Mouse (Mus musculus): ENCODE results near the gene Zrsr1. TPM values are rescaled to one million over a fixed set of nuclear protein-coding genes. Genes with fewer than 3 reads are reported as not detected.

Zrsr1 gene
- polyA plus RNA-seq, 1 experiment from 2014 or later, result 2.5 TPM

- Histone ChIP-seq H3K9ac (no peak overlapping the region), H3K4me3 (replicated peaks) (no peak overlapping the region), H3K36me3 (no peaks in the 10 kb centered on the region), H3K27me3 (replicated peaks) (no peaks in the 10 kb centered on the region), H3K9me3 (no peaks in the 10 kb centered on the region), H3K4me1 (no peaks in the 10 kb centered on the region), H3K27ac (no peak overlapping the region), H3K4me2 (no peak overlapping the region)
- 86% methylated on average over 6 of the region's 6 CpGs for WGBS
- no peak for ATAC-seq (ENCODE audit: insufficient read depth, low FRiP score, low read depth)
Measured at GRCm38 (mm10) chr11:22950131-22950530, 21.7 kb upstream of the Zrsr1 start.

- 84% methylated on average over 7 of the region's 7 CpGs for whole genome bisulfite sequencing
- Histone ChIP-seq H3K27ac (no peak overlapping the region), H3K4me2 (no peak overlapping the region), H3K4me1 (no peaks in the 10 kb centered on the region), H3K36me3 (no peaks in the 10 kb centered on the region), H3K27me3 (replicated peaks) (no peaks in the 10 kb centered on the region), H3K9ac (no peak overlapping the region), H3K9me3 (no peaks in the 10 kb centered on the region), H3K4me3 (replicated peaks) (no peak overlapping the region)
- ATAC-seq (ENCODE audit: insufficient read depth, low FRiP score, low read depth), result no peak
Measured at GRCm38 (mm10) chr11:22952668-22953067, 19.1 kb upstream of the Zrsr1 start.

GRCm38 (mm10) chr11:22956346-22956745 lies 15.5 kb upstream of the Zrsr1 start:
- H3K4me2 ChIP-seq, result no peak overlapping the region
- no peaks in the 10 kb centered on the region for H3K36me3 ChIP-seq
- WGBS, result 94% methylated on average over 6 of the region's 6 CpGs
- H3K27ac ChIP-seq, result no peak overlapping the region
- H3K9me3 ChIP-seq, result no peaks in the 10 kb centered on the region
- H3K4me3 ChIP-seq (replicated peaks), result no peak overlapping the region
- no peaks in the 10 kb centered on the region for H3K4me1 ChIP-seq
- H3K27me3 ChIP-seq (replicated peaks), result no peaks in the 10 kb centered on the region
- H3K9ac ChIP-seq, result no peak overlapping the region
- no peak for ATAC-seq (ENCODE audit: insufficient read depth, low FRiP score, low read depth)

- Histone ChIP-seq H3K4me1 (no peaks in the 10 kb centered on the region), H3K4me3 (replicated peaks) (no peak overlapping the region), H3K9ac (no peak overlapping the region), H3K36me3 (no peaks in the 10 kb centered on the region), H3K4me2 (no peak overlapping the region), H3K27ac (no peak overlapping the region), H3K27me3 (replicated peaks) (no peaks in the 10 kb centered on the region), H3K9me3 (no peaks in the 10 kb centered on the region)
- no peak; the same call in 1 of the 2 replicates for ATAC-seq (ENCODE audit: insufficient read depth, low FRiP score, low read depth)
- WGBS, result 81% methylated on average over 4 of the region's 4 CpGs
Measured at GRCm38 (mm10) chr11:22956830-22957229, 15.0 kb upstream of the Zrsr1 start.

- H3K36me3 ChIP-seq, result no peaks in the 10 kb centered on the region
- 87% methylated on average over 4 of the region's 4 CpGs for WGBS
- H3K9me3 ChIP-seq, result no peaks in the 10 kb centered on the region
- H3K4me1 ChIP-seq, result no peaks in the 10 kb centered on the region
- no peaks in the 10 kb centered on the region for H3K27me3 ChIP-seq (replicated peaks)
- no peak overlapping the region for H3K4me2 ChIP-seq
- H3K4me3 ChIP-seq (replicated peaks), result no peak overlapping the region
- no peak for ATAC-seq (ENCODE audit: insufficient read depth, low FRiP score, low read depth)
- H3K9ac ChIP-seq, result no peak overlapping the region
- H3K27ac ChIP-seq, result no peak overlapping the region
Measured at GRCm38 (mm10) chr11:22957791-22958374, 13.9 kb upstream of the Zrsr1 start.

- Histone ChIP-seq H3K9me3 (no peaks in the 10 kb centered on the region), H3K4me1 (no peaks in the 10 kb centered on the region), H3K9ac (no peak overlapping the region), H3K4me3 (replicated peaks) (no peak overlapping the region), H3K36me3 (0 out of 2 replicates have a peak, but pooled peaks cover 8% of the 10 kb centered on the region), H3K27me3 (replicated peaks) (no peaks in the 10 kb centered on the region), H3K4me2 (no peak overlapping the region), H3K27ac (no peak overlapping the region)
- no peak for ATAC-seq (ENCODE audit: insufficient read depth, low FRiP score, low read depth)
- WGBS, result 100% methylated on average over 1 of the region's 1 CpGs
Measured at GRCm38 (mm10) chr11:22962101-22962500, 9.7 kb upstream of the Zrsr1 start.

- Histone ChIP-seq H3K36me3 (0 out of 2 replicates have a peak, but pooled peaks cover 8% of the 10 kb centered on the region), H3K4me3 (replicated peaks) (no peak overlapping the region), H3K27ac (no peak overlapping the region), H3K4me2 (no peak overlapping the region), H3K27me3 (replicated peaks) (no peaks in the 10 kb centered on the region), H3K9ac (no peak overlapping the region), H3K9me3 (no peaks in the 10 kb centered on the region), H3K4me1 (no peaks in the 10 kb centered on the region)
- WGBS, result 66% methylated on average over 4 of the region's 4 CpGs
- no peak for ATAC-seq (ENCODE audit: insufficient read depth, low FRiP score, low read depth)
Measured at GRCm38 (mm10) chr11:22964401-22964800, 7.4 kb upstream of the Zrsr1 start.

GRCm38 (mm10) chr11:22965503-22965902 lies 6.3 kb upstream of the Zrsr1 start:
- Histone ChIP-seq H3K4me3 (replicated peaks) (no peak overlapping the region), H3K36me3 (0 out of 2 replicates have a peak, but pooled peaks cover 8% of the 10 kb centered on the region), H3K4me1 (no peaks in the 10 kb centered on the region), H3K9ac (no peak overlapping the region), H3K4me2 (no peak overlapping the region), H3K9me3 (no peaks in the 10 kb centered on the region), H3K27me3 (replicated peaks) (no peaks in the 10 kb centered on the region), H3K27ac (no peak overlapping the region)
- no peak for ATAC-seq (ENCODE audit: insufficient read depth, low FRiP score, low read depth)
- 83% methylated on average over 4 of the region's 4 CpGs for WGBS

GRCm38 (mm10) chr11:22969486-22969885 lies 2.3 kb upstream of the Zrsr1 start:
- Histone ChIP-seq H3K9me3 (no peaks in the 10 kb centered on the region), H3K27me3 (replicated peaks) (no peaks in the 10 kb centered on the region), H3K4me1 (0 out of 2 replicates have a peak, but pooled peaks cover 4% of the 10 kb centered on the region), H3K27ac (no peak overlapping the region), H3K9ac (no peak overlapping the region), H3K4me3 (replicated peaks) (no peak overlapping the region), H3K4me2 (no peak overlapping the region), H3K36me3 (peaks cover 17% of the 10 kb centered on the region; the same call in 1 of the 2 replicates)
- ATAC-seq (ENCODE audit: insufficient read depth, low FRiP score, low read depth), result no peak
- WGBS, result 44% methylated on average over 6 of the region's 6 CpGs

- WGBS, result 100% methylated on average over 1 of the region's 1 CpGs
- ATAC-seq (ENCODE audit: insufficient read depth, low FRiP score, low read depth), result no peak
Measured at GRCm38 (mm10) chr11:22970546-22970945, 1.3 kb upstream of the Zrsr1 start.

GRCm38 (mm10) chr11:22972746-22973526 lies 1.1 kb downstream of the Zrsr1 start:
- 41% methylated on average over 41 of the region's 46 CpGs for WGBS
- Histone ChIP-seq H3K27me3 (replicated peaks) (no peaks in the 10 kb centered on the region), H3K4me2 (peak overlapping the region; percentile 64), H3K27ac (peak overlapping the region; percentile 79), H3K9ac (peak overlapping the region; percentile 19; the same call in 1 of the 2 replicates), H3K36me3 (peaks cover 13% of the 10 kb centered on the region; the same call in 1 of the 2 replicates), H3K9me3 (no peaks in the 10 kb centered on the region), H3K4me1 (0 out of 2 replicates have a peak, but pooled peaks cover 7% of the 10 kb centered on the region), H3K4me3 (replicated peaks) (peak overlapping the region; percentile 55)
- ATAC-seq (ENCODE audit: insufficient read depth, low FRiP score, low read depth), result peak; percentile 75

More at GRCm38 (mm10) chr11:22970546-22970945, 1.3 kb upstream of the Zrsr1 start:
- Histone ChIP-seq H3K4me1 (0 out of 2 replicates have a peak, but pooled peaks cover 6% of the 10 kb centered on the region), H3K9me3 (no peaks in the 10 kb centered on the region), H3K9ac (no peak overlapping the region), H3K27me3 (replicated peaks) (no peaks in the 10 kb centered on the region), H3K36me3 (peaks cover 17% of the 10 kb centered on the region; the same call in 1 of the 2 replicates), H3K4me3 (replicated peaks) (no peak overlapping the region), H3K4me2 (no peak overlapping the region), H3K27ac (no peak overlapping the region)

- Histone ChIP-seq H3K36me3 (peaks cover 13% of the 10 kb centered on the region; the same call in 1 of the 2 replicates), H3K4me2 (peak overlapping the region; percentile 60), H3K4me3 (replicated peaks) (peak overlapping the region; percentile 55), H3K9ac (no peak overlapping the region), H3K9me3 (no peaks in the 10 kb centered on the region), H3K27ac (peak overlapping the region; percentile 79), H3K4me1 (0 out of 2 replicates have a peak, but pooled peaks cover 7% of the 10 kb centered on the region), H3K27me3 (replicated peaks) (no peaks in the 10 kb centered on the region)
- ATAC-seq (ENCODE audit: insufficient read depth, low FRiP score, low read depth), result no peak
- WGBS, result 38% methylated on average over 14 of the region's 14 CpGs
Measured at GRCm38 (mm10) chr11:22973599-22973998, 1.8 kb downstream of the Zrsr1 start.
